Mouse (Mus musculus) gastrocnemius, postnatal 25 days (tissue): ENCODE results near the gene Scaf1. TPM values are rescaled to one million over a fixed set of nuclear protein-coding genes. Genes with fewer than 3 reads are reported as not detected.

ENCODE experiments used
- DNase-seq: peaks from one replicate; pipeline ENCODE4 v3.0.0; 2022
- long read RNA-seq, 2 experiments: library from polyadenylated mRNA; stranded (forward); transcript quantifications; one replicate each; pipeline ENCODE4 v2.0.0; 2021
- total RNA-seq, 2 experiments: library from RNA; stranded (reverse); gene quantifications; 1 replicate in 1 of 2; 2 replicates in 1 of 2; pipeline ENCODE4 v1.2.3; 2021

The Scaf1 gene
- 10 to 100 TPM; 35.8 to 38.1 TPM for total RNA-seq
- long read RNA-seq, experiment 1, partial matches to known transcripts = 12 of 13 reads
- long read RNA-seq, experiment 1, other reads (novel, unspliced or antisense) = 1 of 13 reads
- long read RNA-seq, experiment 2, full-length matches to known transcripts = 2 of 13 reads
- long read RNA-seq, experiment 2, partial matches to known transcripts = 9 of 13 reads
- long read RNA-seq, experiment 2, other reads (novel, unspliced or antisense) = 2 of 13 reads

DNA sequence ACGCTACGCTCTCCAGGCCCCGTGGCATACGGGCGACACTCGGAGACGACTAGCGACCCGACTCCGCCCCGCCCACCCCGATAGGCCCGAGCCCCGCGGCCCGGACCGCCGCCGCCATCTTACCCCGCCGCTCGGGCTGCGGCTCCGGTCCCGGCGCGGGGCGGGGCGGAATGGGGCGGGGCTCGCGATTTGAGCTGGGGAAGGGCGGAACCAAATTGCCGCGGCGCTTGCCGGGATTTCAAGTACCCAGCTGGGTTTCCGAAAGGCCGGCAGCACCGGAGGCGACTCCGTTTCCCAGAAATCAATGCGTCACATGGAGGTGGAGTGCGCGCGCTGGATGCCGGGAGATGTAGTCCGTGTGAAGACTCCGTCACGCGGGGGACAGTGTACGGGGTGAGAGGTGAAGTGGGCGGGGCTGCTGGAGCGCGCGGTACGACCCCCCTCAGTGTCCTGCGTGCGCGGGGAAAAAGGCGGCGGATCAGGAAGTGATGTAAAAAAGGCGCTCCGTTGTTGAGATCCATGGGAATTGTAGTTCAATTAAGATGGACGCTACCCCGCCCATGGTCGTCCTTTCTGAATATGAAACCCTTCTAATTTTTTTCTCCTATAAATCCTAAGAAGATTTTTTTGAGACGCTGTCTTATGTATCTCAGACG is at the start of gene Scaf1:
Scaf1 (minus strand) TSS at position 407 of the 656 bp plus-strand sequence.
- DNase-seq = peak; percentile 100

DNA sequence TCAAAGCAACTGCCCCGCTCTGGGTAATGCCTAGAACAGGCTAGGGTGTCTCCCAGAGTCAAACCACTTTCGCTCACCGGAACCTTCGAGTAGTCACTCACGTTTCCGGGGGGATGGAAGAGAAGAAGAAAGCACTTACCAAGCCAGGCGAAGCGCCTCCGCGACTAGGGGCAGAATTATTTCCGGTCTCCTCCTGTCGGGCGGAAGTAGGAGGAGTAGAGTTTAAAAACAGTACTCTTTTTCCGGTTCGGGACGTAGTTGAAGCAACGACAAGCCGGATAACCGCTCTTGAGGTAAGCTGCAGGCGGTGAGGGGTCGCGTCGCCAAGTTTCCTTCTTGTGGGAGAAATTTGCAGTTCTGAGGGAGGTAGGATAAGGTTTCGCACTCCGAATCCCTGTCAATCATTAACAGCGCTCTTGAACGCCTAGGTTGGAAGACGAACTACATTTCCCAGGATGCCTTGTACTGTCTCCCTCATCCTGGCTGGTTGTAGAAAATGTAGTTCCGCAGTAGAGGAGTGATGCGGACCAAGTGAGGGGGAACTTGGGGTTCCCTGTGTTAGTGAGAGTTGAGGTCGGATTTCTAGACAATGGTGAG is 46.2 kb upstream of the Scaf1 start, which contains the start of the genes Nosip and Prrg2:
Nosip (plus strand) TSS at position 191 of the 597 bp plus-strand sequence.
Prrg2 (minus strand) TSS at position 439 of the 597 bp plus-strand sequence.
- peak; percentile 92 for DNase-seq

DNA sequence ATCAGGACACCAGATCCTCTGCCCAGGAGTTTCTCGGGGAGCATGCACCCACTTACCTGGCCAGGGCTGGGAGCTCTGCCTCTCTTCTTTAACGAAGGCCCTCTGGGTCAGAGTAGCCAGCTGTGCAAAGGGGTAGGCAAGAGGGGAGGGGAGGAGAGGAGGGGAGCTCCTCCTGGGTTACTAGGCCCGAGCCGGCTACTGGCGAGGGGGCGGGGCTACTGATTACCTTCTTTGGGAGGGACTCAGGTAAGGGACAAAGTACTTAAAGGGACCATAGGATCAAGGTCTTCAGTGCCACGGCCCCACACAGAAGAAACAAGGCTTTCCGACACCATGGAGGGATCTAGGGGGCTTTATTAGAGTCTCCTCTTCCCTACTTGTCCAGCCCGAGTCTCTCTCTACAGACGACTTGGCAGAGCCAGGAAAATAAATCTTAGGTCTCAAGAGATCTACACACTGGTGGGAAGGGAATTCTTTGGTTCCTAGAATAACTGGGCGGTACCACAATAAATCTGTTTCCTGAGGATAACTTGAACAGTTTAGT is 45.4 kb upstream of the Scaf1 start:
- no peak for DNase-seq

DNA sequence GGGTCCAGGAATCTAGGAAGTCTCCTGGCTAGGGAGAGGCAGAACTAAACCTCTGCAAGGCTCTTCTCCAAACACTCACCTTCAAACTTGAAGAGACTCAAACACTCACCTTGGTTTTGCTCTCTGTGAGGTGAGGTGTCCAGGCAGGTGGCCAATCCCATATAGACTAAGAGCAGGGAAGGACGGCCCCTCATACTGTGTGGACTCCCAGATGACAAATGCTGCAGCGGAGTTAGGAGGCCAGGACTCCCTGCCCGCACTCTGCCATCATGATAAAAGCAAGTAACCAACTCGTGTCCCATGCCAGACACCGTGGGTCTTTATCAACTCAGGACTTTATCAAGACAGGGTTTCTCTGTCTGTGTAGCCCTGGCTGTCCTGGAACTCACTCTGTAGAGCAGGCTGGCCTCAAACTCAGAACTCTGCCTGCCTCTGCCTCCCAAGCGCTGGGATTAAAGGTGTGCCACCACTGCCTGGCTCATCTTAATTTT is 44.5 kb upstream of the Scaf1 start:
- no peak for DNase-seq

DNA sequence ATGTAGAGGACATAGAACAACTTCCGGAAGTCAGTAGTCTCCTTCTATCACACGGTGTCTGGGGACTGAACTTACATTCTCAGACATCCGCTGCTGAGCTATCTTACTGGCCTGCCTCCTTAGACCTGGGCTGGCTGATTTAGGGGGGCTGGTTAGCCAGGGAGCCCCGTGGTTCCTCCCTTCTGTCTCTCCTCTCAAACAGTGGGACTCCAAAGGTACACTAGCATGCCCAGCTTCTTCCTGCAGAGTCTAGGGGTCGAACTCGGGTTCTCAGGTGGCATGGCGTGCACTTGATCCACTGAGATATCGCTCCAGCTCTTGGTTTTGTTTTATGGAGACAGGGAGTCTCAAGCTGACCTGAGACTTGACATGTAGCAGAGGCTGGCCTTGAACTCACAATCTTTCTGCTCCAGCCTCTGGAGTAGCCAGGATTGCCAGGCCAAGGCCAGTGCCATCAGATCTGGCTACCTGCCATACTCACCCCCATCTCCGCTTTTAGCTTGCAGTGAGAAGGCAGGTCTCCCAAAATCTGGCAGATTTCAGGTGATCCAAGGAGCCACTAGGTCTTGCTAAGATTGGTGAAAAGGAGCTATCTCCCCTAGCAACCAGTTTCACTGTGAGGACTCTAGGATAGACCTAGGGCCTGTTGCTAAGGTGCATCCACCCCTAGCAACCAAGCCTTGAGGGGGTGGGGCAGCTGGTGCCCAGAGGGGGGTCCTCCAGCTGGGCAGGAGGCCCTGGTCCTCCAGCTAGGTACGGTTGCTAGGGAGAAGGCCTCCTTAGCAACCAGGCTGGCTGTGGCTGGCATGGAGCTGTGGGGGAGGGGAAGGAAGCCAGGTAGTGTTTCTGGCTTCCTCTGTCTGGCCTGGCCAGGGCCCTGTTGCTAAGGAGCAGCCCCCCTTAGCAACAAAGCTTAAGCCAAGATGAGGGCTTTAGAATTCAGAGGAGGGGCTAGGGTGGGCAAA is 42.7 kb upstream of the Scaf1 start:
- DNase-seq = no peak

DNA sequence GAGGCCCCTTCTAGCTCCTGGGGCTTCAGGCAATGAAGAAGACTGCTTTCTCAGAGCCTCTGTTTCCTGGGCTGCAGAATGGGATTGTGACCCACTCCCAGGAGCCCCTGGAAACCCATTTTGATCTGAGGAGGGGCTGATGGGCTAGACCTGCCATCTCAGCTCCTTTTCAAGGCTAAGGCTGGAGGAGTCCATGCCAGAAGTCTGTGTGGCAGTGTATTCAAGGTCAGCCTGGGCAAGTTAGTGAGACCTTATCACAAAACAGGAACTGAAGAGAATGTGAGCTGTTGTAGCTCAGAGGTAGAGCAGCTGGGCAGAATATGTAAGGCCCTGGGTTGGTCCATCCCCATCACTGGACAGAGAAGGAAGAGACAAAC is 40.8 kb upstream of the Scaf1 start:
- no peak for DNase-seq

DNA sequence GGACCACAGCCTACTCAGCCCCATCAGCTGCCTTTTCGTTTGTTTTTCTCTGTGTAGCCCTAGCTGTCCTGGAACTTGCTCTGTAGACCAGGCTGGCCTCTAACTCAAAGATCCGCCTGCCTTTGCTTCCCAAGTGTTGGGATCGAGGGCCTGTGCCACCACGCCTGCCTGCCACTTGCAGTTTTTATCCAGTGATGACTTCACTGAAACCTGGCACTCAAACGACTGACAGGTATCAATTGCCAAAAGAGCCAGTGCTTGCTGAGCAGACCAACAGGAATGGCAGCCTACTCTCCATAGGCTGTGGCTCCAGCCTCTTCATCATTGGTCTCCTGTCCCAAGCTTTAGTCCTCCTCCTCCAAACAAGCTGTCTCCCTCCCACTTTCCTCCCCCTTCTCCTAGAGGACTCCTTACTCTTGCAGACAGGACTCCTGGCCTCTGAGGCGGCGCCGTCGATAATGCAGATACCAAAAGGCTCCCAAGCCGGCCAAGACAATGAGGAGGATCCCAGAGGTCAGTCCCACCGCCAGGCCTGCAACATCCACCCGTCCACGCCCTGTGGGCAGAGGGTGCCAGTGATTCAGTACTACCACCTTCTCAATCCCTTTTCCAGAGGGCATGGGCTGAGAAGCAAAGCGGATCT is 40.3 kb upstream of the Scaf1 start:
- no peak for DNase-seq

DNA sequence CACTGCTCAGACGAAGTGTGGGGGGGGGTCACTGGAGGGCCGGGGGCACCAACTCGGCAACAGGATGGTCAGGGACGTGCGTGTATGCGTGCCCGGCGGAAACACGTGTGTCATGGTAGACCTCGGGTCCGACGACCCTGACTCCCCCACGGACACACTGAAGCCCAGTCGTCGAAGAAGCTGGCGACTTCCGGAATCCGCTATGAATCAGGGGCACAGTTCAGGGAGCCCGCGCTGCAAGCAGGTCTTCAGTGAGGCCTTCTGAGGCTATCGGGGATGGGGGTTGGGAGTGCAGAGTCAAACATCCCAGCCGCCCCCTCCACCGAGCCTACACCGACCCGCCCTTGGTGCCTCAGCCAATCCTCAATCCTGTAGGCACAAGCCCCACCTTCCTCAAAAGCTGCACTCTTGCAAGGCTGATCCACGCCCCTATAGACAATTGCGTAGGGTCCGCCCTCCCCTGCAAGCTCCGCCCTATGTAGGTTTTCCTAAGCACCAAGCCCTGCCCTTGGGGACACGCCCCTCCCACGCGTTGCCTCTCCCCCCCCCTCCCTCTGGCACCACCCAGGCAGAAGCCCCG is 37.9 kb upstream of the Scaf1 start:
- DNase-seq = peak; percentile 95

DNA sequence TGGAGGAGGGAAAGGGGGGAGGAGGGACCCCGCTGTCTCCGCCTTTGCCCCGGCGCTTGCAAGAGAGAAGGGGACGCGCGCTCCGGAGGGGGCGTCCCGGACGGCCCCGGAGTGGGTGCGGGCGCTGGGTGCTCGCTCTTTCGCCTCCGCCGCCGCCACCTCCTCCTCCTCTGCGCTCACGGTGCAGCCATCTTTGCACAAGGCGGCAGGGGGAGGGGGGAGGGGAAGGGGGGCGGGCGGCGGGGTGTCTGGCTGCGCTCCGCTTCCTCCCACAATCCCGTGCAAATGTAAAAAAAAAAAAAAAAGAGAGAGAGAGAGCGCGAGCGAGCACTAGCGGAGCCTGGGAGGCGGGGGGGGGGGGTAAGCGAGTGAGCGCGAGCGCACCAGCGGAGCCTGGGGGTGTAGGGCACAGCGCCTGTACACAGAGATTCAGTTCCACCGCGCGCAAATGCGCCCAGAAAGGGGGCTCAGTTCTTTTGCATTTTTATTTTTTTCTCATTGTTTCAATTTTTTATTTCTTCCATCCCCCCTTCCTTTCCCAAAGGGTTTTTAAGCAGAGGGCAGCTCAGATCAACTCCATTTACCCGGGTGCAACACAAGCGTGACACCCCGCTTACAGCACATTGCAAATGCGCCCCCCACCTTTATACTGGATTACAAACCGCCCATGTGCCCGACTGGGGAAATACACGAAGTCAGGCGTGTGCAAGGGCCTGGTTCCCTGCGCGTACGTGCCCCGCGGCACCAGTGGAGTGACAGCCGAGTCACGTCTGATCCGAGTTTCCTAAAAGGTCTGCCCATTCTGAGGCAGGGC is 37.2 kb upstream of the Scaf1 start:
- DNase-seq = peak; percentile 86

DNA sequence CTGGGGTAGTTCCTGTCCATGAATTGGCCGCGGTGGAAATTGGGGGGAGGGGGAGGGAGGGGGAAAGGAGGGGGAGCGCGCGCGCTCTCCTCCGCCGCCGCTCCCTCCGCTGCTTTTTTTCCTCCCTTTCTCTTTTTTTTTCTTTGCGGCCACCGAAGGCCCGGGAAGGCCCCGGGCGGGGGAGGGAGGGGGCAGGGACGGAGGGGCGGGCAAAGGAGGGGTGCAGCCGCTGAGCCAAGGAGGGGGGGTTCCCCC is 36.6 kb upstream of the Scaf1 start, which contains the start of gene Prr12:
Prr12 (minus strand) TSS at position 20 of the 255 bp plus-strand sequence.
- DNase-seq = no peak

DNA sequence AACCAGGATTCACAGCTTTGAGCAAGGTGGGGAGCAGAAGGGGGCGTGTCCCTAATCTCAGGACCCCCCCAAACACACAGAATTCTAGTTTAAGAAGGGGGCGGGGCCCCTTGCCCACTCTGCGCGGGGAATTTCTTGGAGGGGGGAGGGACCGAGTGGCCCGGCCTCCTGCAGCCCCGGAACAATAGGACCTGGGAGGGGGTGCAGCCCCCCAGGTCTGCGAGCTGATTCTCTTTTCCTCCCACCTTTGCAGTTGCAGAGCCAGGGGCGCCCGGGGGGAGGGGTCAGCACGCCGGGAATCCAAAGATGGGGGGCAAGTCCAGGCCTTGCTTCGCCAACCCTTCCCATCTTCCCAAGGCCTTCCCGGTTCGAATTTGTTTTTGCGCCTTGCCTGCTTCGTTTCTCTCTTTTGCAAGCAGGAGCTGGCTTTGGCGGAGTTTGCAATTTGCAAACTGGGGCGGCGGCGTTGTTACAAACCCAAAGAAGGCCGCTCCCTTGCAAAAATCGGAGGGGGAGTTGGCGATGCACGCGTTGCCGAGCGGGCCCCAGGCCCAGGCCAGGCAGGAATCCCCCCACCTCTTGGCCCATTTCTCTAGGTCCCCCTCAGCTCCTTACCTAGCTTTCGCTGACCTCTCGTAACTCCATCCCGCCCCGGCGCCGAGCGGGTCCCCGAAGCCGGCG is 36.2 kb upstream of the Scaf1 start:
- DNase-seq = peak; percentile 52

DNA sequence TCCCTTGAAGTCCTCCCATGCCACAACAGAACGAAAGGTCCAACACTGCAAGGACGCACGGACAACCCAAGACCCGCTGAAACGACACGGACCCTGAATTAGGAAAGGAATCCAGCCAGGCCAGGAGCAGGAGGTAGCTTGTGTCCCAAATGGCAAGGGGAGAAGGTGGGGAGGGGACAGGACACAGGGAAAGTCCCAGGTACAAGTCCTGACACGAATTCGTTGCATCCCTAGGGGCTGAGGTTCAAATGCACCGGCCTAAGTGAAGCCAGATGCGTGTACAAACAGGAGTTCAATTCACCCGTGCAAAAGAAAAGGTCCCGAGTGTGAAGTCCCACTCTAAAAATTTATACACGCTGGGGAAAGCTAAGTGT is 35.4 kb upstream of the Scaf1 start:
- DNase-seq = no peak

DNA sequence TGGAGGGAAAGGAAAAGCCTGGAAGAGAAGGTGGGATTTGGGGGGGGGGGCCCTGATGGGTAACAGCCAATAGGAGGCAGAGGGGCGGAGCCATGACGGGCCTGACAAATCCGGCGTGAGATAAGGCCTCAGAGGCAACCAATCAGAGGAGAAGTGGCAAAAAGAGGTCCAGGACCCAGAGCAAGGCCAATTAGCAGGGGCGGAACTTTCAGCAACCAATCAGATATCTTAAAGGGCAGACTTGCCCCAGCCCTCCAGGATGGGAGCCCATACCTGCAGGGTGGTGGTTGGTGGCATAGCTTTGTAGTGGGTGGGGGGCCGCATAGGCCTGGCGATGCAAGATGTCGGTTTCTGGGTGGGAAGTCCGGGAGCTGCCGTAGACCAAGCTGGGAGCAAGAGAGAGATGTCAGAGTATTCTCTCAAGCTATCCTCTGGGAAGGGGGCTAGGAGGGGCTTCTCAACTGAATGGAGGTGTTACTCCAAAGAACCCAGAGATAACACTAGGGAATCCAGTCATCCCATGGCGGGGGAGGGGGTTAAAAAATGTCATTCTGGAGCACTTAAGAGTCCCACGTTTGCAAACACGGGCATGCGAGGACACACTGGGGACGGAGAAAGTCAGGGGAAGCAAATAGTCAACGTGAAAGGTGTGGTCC is 34.9 kb upstream of the Scaf1 start:
- peak; percentile 83 for DNase-seq

DNA sequence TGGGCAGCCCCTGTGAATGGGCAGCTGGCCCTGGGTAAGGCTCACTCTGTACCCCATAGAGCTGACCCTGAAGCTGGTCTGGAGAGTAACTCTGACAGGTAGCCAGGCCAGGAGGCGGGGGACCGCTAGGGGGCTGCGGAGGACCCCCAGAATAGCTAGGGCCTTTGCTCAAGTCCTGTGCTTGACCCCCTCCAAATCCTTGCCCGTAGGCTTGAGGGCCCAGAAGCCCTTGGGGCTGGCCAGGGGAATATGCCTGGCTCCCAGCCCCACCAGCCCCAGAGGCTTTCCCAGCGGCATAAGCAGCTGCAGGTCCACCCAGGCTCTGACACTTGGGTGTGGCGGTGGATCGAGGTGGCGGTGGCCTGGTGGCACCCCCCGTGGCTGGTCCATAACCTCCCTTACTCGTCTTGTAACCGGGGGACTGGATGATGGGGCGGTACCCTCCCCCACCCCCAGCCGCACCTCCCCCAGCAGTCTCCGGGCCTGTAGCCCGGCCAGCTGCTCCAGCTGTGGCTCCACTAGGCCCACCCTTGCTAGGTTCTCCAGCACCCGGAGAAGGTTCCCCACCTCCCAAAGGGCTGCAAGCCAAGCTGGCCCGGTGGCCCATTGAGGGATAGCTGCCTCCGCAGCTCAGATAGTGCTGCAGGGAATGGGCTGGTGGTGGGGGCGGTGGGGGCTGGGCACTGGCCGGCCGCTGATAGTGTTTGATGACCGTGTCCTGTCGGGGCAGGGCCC is 32.9 kb upstream of the Scaf1 start:
- peak; percentile 44 for DNase-seq

DNA sequence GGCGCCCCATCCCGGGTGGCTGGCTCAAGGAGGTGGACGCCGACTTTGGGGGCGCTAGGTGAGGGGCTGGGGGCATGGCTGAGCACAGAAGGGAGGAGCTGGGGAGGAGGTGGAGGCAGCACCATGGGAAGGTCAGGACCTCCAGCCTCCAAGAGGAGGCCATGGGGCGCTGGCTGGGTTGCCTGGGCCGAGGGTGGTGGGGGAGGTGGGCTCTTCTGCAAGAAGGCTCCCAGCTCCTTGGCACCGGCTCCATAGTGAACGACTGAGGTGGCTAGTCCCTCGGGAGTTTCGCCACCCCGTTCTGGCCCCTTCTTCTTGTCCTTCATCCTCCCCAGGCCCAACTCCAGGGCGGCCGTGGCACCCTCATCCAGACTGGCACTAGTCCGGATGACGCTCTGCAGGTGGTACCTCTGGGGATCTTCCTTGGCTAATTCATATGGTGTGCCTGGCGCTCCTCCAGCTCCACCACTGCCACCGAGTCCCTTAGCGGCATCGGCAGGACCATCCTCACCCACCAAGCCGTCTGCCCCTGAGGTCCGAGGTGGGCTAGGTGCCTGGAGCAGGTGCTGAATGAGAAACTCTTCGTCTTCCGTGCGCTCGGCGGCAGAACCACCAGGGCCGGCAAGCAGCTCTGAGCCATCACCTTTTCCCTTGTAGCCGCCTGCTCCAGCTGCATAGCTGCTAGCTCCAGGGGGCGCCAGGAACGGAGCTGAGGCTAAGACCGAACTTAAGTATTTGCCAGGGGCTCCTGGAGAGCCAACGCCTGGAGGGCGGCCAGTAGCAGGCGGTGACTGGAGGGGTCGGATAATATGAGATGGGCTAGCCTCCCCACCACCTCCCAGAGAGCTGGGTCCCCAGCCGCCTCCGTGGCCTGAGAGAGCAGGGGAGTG is 32.1 kb upstream of the Scaf1 start:
- DNase-seq = no peak

DNA sequence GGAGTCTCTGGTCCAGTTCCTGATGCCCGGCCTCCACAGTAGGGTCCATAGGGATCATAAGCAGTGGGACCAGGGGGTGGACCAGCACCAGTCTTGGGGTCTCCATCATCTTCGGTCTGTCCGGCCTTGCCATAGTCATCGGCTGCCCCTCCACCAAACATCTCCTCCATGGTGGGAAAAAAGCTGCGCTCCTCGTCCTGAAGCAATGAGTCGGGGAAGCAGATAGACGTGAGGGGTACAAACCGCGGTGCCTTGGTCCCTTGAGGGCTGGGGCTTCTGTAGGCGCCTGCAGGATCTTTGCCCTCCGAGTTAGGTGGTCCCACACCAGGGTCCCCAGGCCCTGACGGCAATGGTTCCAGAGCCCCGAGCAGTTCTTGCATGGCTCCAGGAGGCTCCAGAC is 31.3 kb upstream of the Scaf1 start:
- DNase-seq = no peak

DNA sequence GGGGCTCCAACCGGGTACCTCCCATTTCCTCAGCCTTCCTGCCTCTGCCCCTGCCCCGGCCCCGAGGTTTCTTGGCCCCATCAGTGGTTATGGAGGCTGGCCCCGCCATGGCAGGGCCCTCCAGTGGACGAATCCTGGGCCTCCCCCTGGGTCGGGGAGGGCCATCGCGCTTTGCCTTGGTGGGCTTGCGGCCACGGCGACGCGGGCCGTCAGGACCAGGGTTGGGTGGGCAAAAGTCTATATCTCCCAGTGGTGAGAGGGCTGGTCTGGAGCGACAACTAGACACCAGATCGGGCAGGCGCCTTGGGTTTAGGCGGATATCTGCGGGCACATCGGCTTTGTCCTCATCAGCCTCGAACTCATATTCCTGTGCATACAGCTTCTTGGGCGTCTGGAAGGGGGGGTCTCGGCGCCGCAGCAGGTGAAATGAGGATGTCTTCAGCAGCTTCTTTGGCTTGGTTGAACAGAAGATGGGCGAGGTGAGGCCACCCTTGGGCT is 30.7 kb upstream of the Scaf1 start:
- no peak for DNase-seq
